Mouse (Mus musculus) embryonic facial prominence, embryonic 11.5 days (tissue): ENCODE results near the gene Ibsp. TPM values are rescaled to one million over a fixed set of nuclear protein-coding genes. Genes with fewer than 3 reads are reported as not detected.

Experiments used
- ATAC-seq: fragments of 200-750 bp; cut with Nextera tagmentation; replicated peaks from 2 replicates; pipeline ENCODE4 v1.8.0; 2017; ENCODE audit warnings: low read depth; ENCODE audit not compliant: insufficient number of reproducible peaks, low FRiP score, low TSS enrichment
- DNase-seq: peaks from one replicate; pipeline ENCODE4 v3.0.0-alpha.2; 2015; ENCODE audit warnings: low spot score
- H3K27ac ChIP-seq: fragments of 300-500 bp; sonication (generic); replicated peaks from 2 replicates; pipeline ENCODE4 v1.5.1; 2014; ENCODE audit warnings: mild to moderate bottlenecking, low read depth, low read length, control low read depth
- H3K27me3 ChIP-seq: fragments of 300-500 bp; sonication (generic); 2 replicates; pipeline ENCODE4 v1.6.1; 2014; ENCODE audit warnings: mild to moderate bottlenecking, low read length, moderate library complexity, mixed read lengths; ENCODE audit not compliant: control insufficient read depth, insufficient read depth
- H3K36me3 ChIP-seq: fragments of 300-500 bp; sonication (generic); replicated peaks from 2 replicates; pipeline ENCODE4 v1.6.1; 2014; ENCODE audit warnings: low read depth, mild to moderate bottlenecking, low read length, moderate library complexity, mixed read lengths; ENCODE audit not compliant: control insufficient read depth, insufficient read depth
- H3K4me1 ChIP-seq: fragments of 300-500 bp; sonication (generic); 2 replicates; pipeline ENCODE4 v1.6.1; 2014; ENCODE audit warnings: low read length, mixed read lengths; ENCODE audit not compliant: control insufficient read depth, insufficient read depth
- H3K4me2 ChIP-seq: fragments of 300-500 bp; sonication (generic); 2 replicates; pipeline ENCODE4 v1.6.1; 2014; ENCODE audit warnings: low read depth, mild to moderate bottlenecking, control low read depth, low read length, moderate library complexity
- H3K4me3 ChIP-seq: fragments of 300-500 bp; sonication (generic); 2 replicates; pipeline ENCODE4 v1.5.1; 2014; ENCODE audit warnings: low read depth, low read length, control low read depth
- H3K9ac ChIP-seq: fragments of 300-500 bp; sonication (generic); replicated peaks from 2 replicates; pipeline ENCODE4 v1.6.1; 2014; ENCODE audit warnings: mild to moderate bottlenecking, control low read depth, low read length
- H3K9me3 ChIP-seq: fragments of 300-500 bp; sonication (generic); replicated peaks from 2 replicates; pipeline ENCODE4 v1.6.1; 2016; ENCODE audit warnings: mild to moderate bottlenecking, low read length, inconsistent platforms, mixed read lengths; ENCODE audit not compliant: control insufficient read depth
- WGBS: fragments of 180-500 bp; shearing (Covaris S2); extraction: QIAGEN DNeasy Blood & Tissue Kit; methylation state at CpG from one replicate; pipeline ENCODE4 v1.1.7; 2014; 5-methylcytosine and 5-hydroxymethylcytosine counted together
- polyA plus RNA-seq: library from polyadenylated mRNA; unstranded; fragments of >200 nt; fragmentation: Nextera tagmentation; extraction: Ambion mirVana; gene quantifications from 2 replicates; pipeline ENCODE4 v1.2.1, GENCODE M21; 2014

The Ibsp gene
- polyA plus RNA-seq, 1 experiment from 2014 or later = 0.32 TPM

DNA sequence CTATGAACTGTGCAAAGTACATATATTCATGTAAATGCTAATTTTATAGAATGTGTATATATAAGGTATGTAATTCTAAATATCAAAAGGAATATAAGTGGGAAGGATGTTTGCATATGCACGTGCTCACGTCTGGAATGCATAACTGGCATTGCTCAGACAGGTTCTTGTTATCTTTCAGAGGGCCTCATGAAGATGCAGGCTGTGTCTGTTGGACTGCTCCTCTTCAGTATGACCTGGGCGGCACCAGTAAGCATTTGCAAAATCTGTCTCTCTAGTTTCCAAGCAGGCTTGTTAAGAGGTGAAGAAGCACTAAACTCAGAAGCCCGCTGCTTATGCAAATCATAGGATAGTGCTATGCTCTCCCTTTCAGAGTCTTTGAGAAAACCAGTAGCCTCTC, 27.9 kb downstream of the Ibsp start:
- Histone ChIP-seq H3K36me3 (no peaks in the 10 kb centered on the region), H3K27me3 (no peaks in the 10 kb centered on the region), H3K27ac (no peak overlapping the region), H3K9ac (no peak overlapping the region), H3K4me2 (no peak overlapping the region), H3K4me1 (no peaks in the 10 kb centered on the region), H3K4me3 (no peak overlapping the region), H3K9me3 (no peaks in the 10 kb centered on the region)
- WGBS = 68% methylated on average over 4 of the region's 4 CpGs
- DNase-seq (no peak), ATAC-seq (no peak)

DNA sequence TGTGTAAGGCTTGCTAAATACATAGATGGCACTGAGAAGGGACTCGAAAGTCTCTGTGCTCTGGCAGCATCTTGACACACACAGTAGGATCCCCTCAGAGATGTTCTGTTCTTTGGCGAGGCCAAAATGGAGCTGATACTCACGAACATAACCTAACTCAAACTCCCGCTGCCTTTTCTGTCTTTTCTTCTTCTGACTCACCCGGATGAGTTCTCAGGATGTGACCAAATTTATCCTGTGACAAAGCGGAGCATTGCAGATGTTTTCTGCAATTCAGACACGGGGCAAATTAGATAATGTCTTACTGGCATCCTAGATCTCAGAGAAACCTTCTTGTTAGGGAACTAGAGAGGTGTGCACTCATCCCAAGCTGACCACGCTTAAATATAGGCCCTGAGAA, 28.4 kb downstream of the Ibsp start:
- WGBS = 85% methylated on average over 8 of the region's 8 CpGs
- Histone ChIP-seq H3K9ac (no peak overlapping the region), H3K4me1 (no peaks in the 10 kb centered on the region), H3K27me3 (no peaks in the 10 kb centered on the region), H3K4me2 (no peak overlapping the region), H3K36me3 (no peaks in the 10 kb centered on the region), H3K9me3 (no peaks in the 10 kb centered on the region), H3K4me3 (no peak overlapping the region), H3K27ac (no peak overlapping the region)
- DNase-seq (no peak), ATAC-seq (no peak)

DNA sequence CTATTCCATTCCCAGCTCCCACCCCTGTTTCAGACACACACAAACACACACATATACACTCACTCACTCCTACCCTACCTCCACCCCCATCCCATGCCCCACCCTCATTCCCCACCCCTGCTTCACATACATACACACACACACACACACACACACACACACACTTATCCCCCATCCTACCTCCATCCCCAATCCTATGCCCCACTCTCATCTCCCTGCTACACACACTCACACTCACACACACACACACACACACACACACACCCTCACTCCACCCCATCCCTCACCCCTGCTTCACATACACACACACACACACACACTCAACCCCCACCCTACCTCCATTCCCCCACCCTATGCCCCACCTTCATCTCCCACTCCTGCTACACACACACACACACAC, 28.9 kb downstream of the Ibsp start:
- H3K9me3 ChIP-seq = no peaks in the 10 kb centered on the region
- H3K4me3 ChIP-seq = no peak overlapping the region
- H3K4me1 ChIP-seq = no peaks in the 10 kb centered on the region
- ATAC-seq (peak; percentile 44; the same call in 1 of the 2 replicates), DNase-seq (no peak)
- no peak overlapping the region for H3K27ac ChIP-seq
- H3K4me2 ChIP-seq = no peak overlapping the region
- H3K9ac ChIP-seq = no peak overlapping the region
- no peaks in the 10 kb centered on the region for H3K36me3 ChIP-seq
- H3K27me3 ChIP-seq = no peaks in the 10 kb centered on the region

DNA sequence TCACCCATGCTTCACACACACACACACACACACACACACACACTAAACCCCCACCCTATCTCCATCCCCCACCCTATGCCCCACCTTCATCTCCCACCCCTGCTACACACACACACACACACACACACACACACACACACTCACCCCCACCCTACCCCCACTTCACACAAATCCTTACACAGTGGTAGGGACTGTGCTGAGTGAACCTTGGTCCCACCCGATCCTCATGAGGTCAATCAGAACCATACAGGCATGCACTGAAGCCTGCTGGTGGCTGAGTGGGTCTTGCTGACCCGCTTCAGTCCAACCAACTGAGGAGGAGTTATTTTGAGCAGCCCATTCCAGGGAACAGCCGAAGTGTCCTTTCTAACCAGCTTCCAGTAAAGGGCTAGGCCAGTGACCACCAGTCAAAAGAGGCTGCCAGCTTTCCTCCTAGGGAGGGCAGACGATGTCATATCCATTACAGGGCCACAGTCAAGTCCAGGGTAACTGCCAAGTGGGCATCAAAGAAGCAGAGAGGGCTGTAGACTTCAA, 29.4 kb downstream of the Ibsp start:
- H3K4me1 ChIP-seq = no peaks in the 10 kb centered on the region
- no peak for DNase-seq
- no peak overlapping the region for H3K4me3 ChIP-seq
- H3K9me3 ChIP-seq = no peaks in the 10 kb centered on the region
- peak; percentile 74 for ATAC-seq
- no peaks in the 10 kb centered on the region for H3K27me3 ChIP-seq
- H3K9ac ChIP-seq = no peak overlapping the region
- no peaks in the 10 kb centered on the region for H3K36me3 ChIP-seq
- WGBS = 78% methylated on average over 4 of the region's 4 CpGs
- H3K27ac ChIP-seq = no peak overlapping the region
- H3K4me2 ChIP-seq = no peak overlapping the region

GRCm38 (mm10) chr5:104329381-104329780, 30.4 kb downstream of the Ibsp start:
- H3K27ac ChIP-seq = no peak overlapping the region
- WGBS = 82% methylated on average over 5 of the region's 5 CpGs
- ATAC-seq (no peak), DNase-seq (no peak)
- no peaks in the 10 kb centered on the region for H3K4me1 ChIP-seq
- no peaks in the 10 kb centered on the region for H3K9me3 ChIP-seq
- no peak overlapping the region for H3K9ac ChIP-seq
- no peaks in the 10 kb centered on the region for H3K27me3 ChIP-seq
- H3K36me3 ChIP-seq = no peaks in the 10 kb centered on the region
- H3K4me3 ChIP-seq = no peak overlapping the region
- H3K4me2 ChIP-seq = no peak overlapping the region

DNA sequence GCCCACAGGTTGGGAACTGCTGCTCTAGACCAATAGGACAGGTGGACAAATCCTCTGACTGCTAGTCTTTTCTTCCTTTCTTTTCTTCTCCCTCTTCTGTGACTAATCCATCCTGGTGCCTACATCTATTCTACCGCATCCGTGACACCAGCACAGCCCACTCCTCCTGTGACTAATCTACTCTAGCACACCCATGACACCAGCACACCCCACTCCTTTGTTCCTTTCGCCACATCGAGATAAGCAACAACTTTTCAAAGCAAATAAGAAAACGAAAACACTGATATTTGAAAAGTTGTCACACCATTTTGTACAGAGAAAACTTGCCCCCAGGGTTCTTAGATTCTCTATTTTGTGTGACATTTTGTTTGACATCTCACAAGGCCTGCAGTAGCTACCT, 31.1 kb downstream of the Ibsp start:
- Histone ChIP-seq H3K4me3 (no peak overlapping the region), H3K4me1 (no peaks in the 10 kb centered on the region), H3K9ac (no peak overlapping the region), H3K9me3 (no peaks in the 10 kb centered on the region), H3K27me3 (no peaks in the 10 kb centered on the region), H3K4me2 (no peak overlapping the region), H3K27ac (no peak overlapping the region), H3K36me3 (no peaks in the 10 kb centered on the region)
- no peak for ATAC-seq
- no peak for DNase-seq
- 75% methylated on average over 5 of the region's 5 CpGs for WGBS

- ATAC-seq = no peak
Measured at GRCm38 (mm10) chr5:104332296-104332695, 33.3 kb downstream of the Ibsp start.

GRCm38 (mm10) chr5:104333231-104333640, 34.3 kb downstream of the Ibsp start:
- peak; percentile 27; the same call in 1 of the 2 replicates for ATAC-seq
- H3K27ac ChIP-seq = no peak overlapping the region
- no peaks in the 10 kb centered on the region for H3K36me3 ChIP-seq
- no peak overlapping the region for H3K9ac ChIP-seq
- no peaks in the 10 kb centered on the region for H3K9me3 ChIP-seq
- WGBS = 42% methylated on average over 7 of the region's 7 CpGs
- H3K27me3 ChIP-seq = no peaks in the 10 kb centered on the region
- DNase-seq = peak; percentile 82
- H3K4me1 ChIP-seq = no peaks in the 10 kb centered on the region
- no peak overlapping the region for H3K4me2 ChIP-seq
- no peak overlapping the region for H3K4me3 ChIP-seq

More at GRCm38 (mm10) chr5:104332296-104332695, 33.3 kb downstream of the Ibsp start:
- no peak for DNase-seq
- Histone ChIP-seq H3K9ac (no peak overlapping the region), H3K27ac (no peak overlapping the region), H3K36me3 (no peaks in the 10 kb centered on the region), H3K4me3 (no peak overlapping the region), H3K9me3 (no peaks in the 10 kb centered on the region), H3K27me3 (no peaks in the 10 kb centered on the region), H3K4me2 (no peak overlapping the region), H3K4me1 (no peaks in the 10 kb centered on the region)
- WGBS = 78% methylated on average over 3 of the region's 3 CpGs
